ENCODE assay signal across 8 mouse cellular contexts in the genomic region with DNA sequence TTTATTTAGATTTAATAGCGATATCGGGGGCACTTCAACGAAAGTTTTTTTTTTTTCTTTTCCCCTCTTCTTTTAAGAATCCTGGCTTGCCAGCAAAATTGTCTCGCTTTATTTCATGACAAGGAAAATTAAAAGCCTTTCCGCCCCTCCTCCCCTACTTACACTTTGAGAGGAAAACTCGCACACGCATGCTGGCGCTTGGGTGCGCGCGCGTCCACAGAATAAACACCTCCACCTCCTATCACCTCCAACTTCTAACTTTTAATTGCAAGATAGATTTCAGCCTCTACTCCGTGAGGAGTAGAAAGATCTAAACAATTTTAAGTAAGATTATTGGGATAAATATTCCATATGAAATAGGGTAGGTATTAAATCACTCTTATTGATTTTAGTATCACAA. TPM values are rescaled to one million over a fixed set of nuclear protein-coding genes. Genes with fewer than 3 reads are reported as not detected.
DNase-seq lines count a peak whose midpoint lies in the region; ATAC-seq and TF ChIP-seq lines count a peak whose summit lies in the region.

No protein-coding gene starts in this region.

- no peak overlapping the region for H3K9ac ChIP-seq in lung, postnatal 0 days (replicated peaks; ENCODE audit: low read depth)
- peak overlapping the region; percentile 94 for H3K9ac ChIP-seq in forebrain, embryonic 15.5 days (replicated peaks)
- H3K9ac ChIP-seq in liver, embryonic 13.5 days, result no peak overlapping the region

- no peak overlapping the region for H3K27ac ChIP-seq in lung, postnatal 0 days (ENCODE audit: low read length)
- H3K27ac ChIP-seq in forebrain, embryonic 15.5 days (replicated peaks), result peak overlapping the region; percentile 97
- H3K27ac ChIP-seq in liver, embryonic 13.5 days, result no peak overlapping the region

- peaks cover 28% of the 10 kb centered on the region for H3K27me3 ChIP-seq in lung, postnatal 0 days (replicated peaks; ENCODE audit: insufficient read depth, low read length)
- no peaks in the 10 kb centered on the region for H3K27me3 ChIP-seq in forebrain, embryonic 15.5 days
- peaks cover 88% of the 10 kb centered on the region for H3K27me3 ChIP-seq in liver, embryonic 13.5 days

- 1% methylated on average over 13 of the region's 13 CpGs for WGBS in lung, postnatal 0 days
- WGBS in lung, adult 2 months, result 5% methylated on average over 13 of the region's 13 CpGs
- WGBS in forebrain, embryonic 15.5 days, result under 1% methylated on average over 13 of the region's 13 CpGs
- 2% methylated on average over 13 of the region's 13 CpGs for WGBS in liver, embryonic 13.5 days (ENCODE audit: insufficient replicate concordance)

- DNase-seq in lung, postnatal 0 days (ENCODE audit: low spot score), result no peak
- no peak for DNase-seq in lung, adult 2 months
- no peak for DNase-seq in liver, embryonic 13.5 days
- DNase-seq in thymus, postnatal 36 days, result peak; percentile 40 to 52
- no peak for DNase-seq in gastrocnemius, adult 8-10 months (ENCODE audit: low spot score in 2 of 2)
- no peak for DNase-seq in cerebellum, adult 9-11 months
- DNase-seq in MN1 (ENCODE audit: low spot score), result no peak

- H3K4me3 ChIP-seq in lung, postnatal 0 days (ENCODE audit: low read depth, low read length), result peak overlapping the region; percentile 72; the same call in 1 of the 2 replicates
- H3K4me3 ChIP-seq in lung, adult 2 months (replicated peaks; ENCODE audit: extremely low read depth, low read depth, low read length), result no peak overlapping the region
- H3K4me3 ChIP-seq in forebrain, embryonic 15.5 days, result peak overlapping the region; percentile 74
- H3K4me3 ChIP-seq in liver, embryonic 13.5 days (replicated peaks), result peak overlapping the region; percentile 61

- no peak for TF ChIP-seq EP300 in lung, postnatal 0 days (IDR thresholded peaks at IDR 0.05)

- ATAC-seq in lung, postnatal 0 days, result no peak
- no peak for ATAC-seq in forebrain, embryonic 15.5 days (replicated peaks)
- ATAC-seq in liver, embryonic 13.5 days (ENCODE audit: low read depth), result no peak

- H3K4me1 ChIP-seq in lung, postnatal 0 days (ENCODE audit: insufficient read depth, low read depth, low read length), result peaks cover 14% of the 10 kb centered on the region
- 0 out of 2 replicates have a peak, but pooled peaks cover 2% of the 10 kb centered on the region for H3K4me1 ChIP-seq in lung, adult 2 months (ENCODE audit: control insufficient read depth, insufficient read depth, low read length)
- peaks cover 23% of the 10 kb centered on the region for H3K4me1 ChIP-seq in forebrain, embryonic 15.5 days
- peaks cover 20% of the 10 kb centered on the region for H3K4me1 ChIP-seq in liver, embryonic 13.5 days (replicated peaks)

- peak overlapping the region; percentile 100 for H3K4me2 ChIP-seq in lung, postnatal 0 days (replicated peaks; ENCODE audit: low read depth, low read length)
- H3K4me2 ChIP-seq in forebrain, embryonic 15.5 days (replicated peaks), result peak overlapping the region; percentile 83
- peak overlapping the region; percentile 66 for H3K4me2 ChIP-seq in liver, embryonic 13.5 days

- no peaks in the 10 kb centered on the region for H3K9me3 ChIP-seq in lung, postnatal 0 days (ENCODE audit: low read length)
- H3K9me3 ChIP-seq in forebrain, embryonic 15.5 days, result no peaks in the 10 kb centered on the region
- no peaks in the 10 kb centered on the region for H3K9me3 ChIP-seq in liver, embryonic 13.5 days (replicated peaks)

- H3K36me3 ChIP-seq in lung, postnatal 0 days (ENCODE audit: insufficient read depth, low read length), result no peaks in the 10 kb centered on the region
- H3K36me3 ChIP-seq in forebrain, embryonic 15.5 days, result peaks cover 4% of the 10 kb centered on the region; the same call in 1 of the 2 replicates
- 0 out of 2 replicates have a peak, but pooled peaks cover under 1% of the 10 kb centered on the region for H3K36me3 ChIP-seq in liver, embryonic 13.5 days

- no peak for TF ChIP-seq POLR2A in lung, adult 2 months (IDR thresholded peaks at IDR 0.05; ENCODE audit: borderline replicate concordance, extremely low read depth, low read depth, low read length)

- TF ChIP-seq CTCF in lung, postnatal 0 days (IDR thresholded peaks at IDR 0.05), result no peak; the same call in 1 of the 2 replicates
- no peak for TF ChIP-seq CTCF in lung, adult 2 months (IDR thresholded peaks at IDR 0.05; ENCODE audit: insufficient read depth, low read length)

RNA-seq across cellular contexts. Expression of a gene that starts 1.1 kb away (rescaled TPM):
- 6.0 and 6.6 TPM in 2 replicates for polyA plus RNA-seq in lung, postnatal 0 days (2015; fragmentation: Nextera tagmentation; extraction: Ambion mirVana)
- polyA plus RNA-seq in lung, adult 2 months (2012; rRNA removed), result 4.0 and 6.2 TPM in 2 replicates
- polyA plus RNA-seq in forebrain, embryonic 15.5 days (2015; fragmentation: Nextera tagmentation; extraction: Ambion mirVana), result 102 and 109 TPM in 2 replicates
- 1.5 and 1.6 TPM in 2 replicates for polyA plus RNA-seq in liver, embryonic 13.5 days (2015; fragmentation: Nextera tagmentation; extraction: Ambion mirVana)
- total RNA-seq in gastrocnemius, adult 8-10 months (2022), result 10 to 100 TPM; 28.0 to 63.4 (median 39.8) TPM

Comparison
In these comparisons a context has a peak if more than half of its experiments do, and no peak if none do; other contexts are left out.
1. DNase-seq: peak in thymus, postnatal 36 days (2 of 2); none in lung, postnatal 0 days (single experiment), lung, adult 2 months (single experiment), liver, embryonic 13.5 days (single experiment), gastrocnemius, adult 8-10 months (0 of 2), cerebellum, adult 9-11 months (single experiment) and MN1 (single experiment).
2. RNA of a gene that starts 1.1 kb away (polyA plus RNA-seq): 102 to 109 TPM in forebrain, embryonic 15.5 days; 6.0 to 6.6 TPM in lung, postnatal 0 days, 4.0 to 6.2 TPM in lung, adult 2 months and 1.5 to 1.6 TPM in liver, embryonic 13.5 days; every median in the first group is over 10 times any median in the second.
3. Peak in every context shown above with its lines, with median percentiles within 50 percentile points of each other: H3K4me2 ChIP-seq.